Mouse (Mus musculus) granulocyte monocyte progenitor cell, adult 5-6 weeks (primary cell): ENCODE measurements around the gene Cyp2c29. TPM values are rescaled to one million over a fixed set of nuclear protein-coding genes. Genes with fewer than 3 reads are reported as not detected.
"Not testable (repeated sequence)": the region's sequence is repeated elsewhere in the genome, so short reads cannot be mapped to it uniquely, and the experiment has no call there.

ENCODE experiments used
- ATAC-seq: replicated peaks from 2 replicates; pipeline ENCODE4 v1.8.0; 2016; ENCODE audit warnings: mild to moderate bottlenecking, moderate TSS enrichment, inconsistent platforms; ENCODE audit not compliant: poor library complexity, severe bottlenecking
- total RNA-seq, 2 experiments: library from RNA; stranded (forward) in 1 of 2; stranded (reverse) in 1 of 2; fragments of 200-712, 200-1000 nt in 1 of 2; fragments of >200 nt in 1 of 2; fragmentation: Nextera tagmentation in 1 of 2; gene quantifications; 2 replicates each; pipeline ENCODE4 v1.2.3; 2014 to 2017

Gene Cyp2c29
- total RNA-seq (2014; fragmentation: Nextera tagmentation) (not detected in 2 replicates), total RNA-seq (2017) (not detected in 2 replicates)

GRCm38 (mm10) chr19:39269105-39269504 is at the start of gene Cyp2c29:
Gene Cyp2c29, plus strand, starts transcription at chr19:39269405.
- not testable (repeated sequence) for ATAC-seq

GRCm38 (mm10) chr19:39267036-39267435 is 2.2 kb upstream of the Cyp2c29 start:
- ATAC-seq = not testable (repeated sequence)

- ATAC-seq = no peak
These were observed 13.6 kb downstream of the Cyp2c29 start for GRCm38 (mm10) chr19:39282801-39283200.

GRCm38 (mm10) chr19:39285637-39286036 is 16.4 kb downstream of the Cyp2c29 start:
- no peak for ATAC-seq

- ATAC-seq = no peak
These were observed 17.6 kb downstream of the Cyp2c29 start for GRCm38 (mm10) chr19:39286825-39287224.

- ATAC-seq = no peak
These were observed 19.8 kb downstream of the Cyp2c29 start for GRCm38 (mm10) chr19:39288978-39289377.

Other genes starting within 250 kb of the Cyp2c29 start
- gene Cyp2c65, start 208.4 kb upstream of the Cyp2c29 start, total RNA-seq (2014; fragmentation: Nextera tagmentation) = not detected in 2 replicates
- not detected in 2 replicates for gene Cyp2c65, start 208.4 kb upstream of the Cyp2c29 start, total RNA-seq (2017)
- gene Cyp2c66, start 155.5 kb upstream of the Cyp2c29 start, total RNA-seq (2014; fragmentation: Nextera tagmentation) = not detected in 2 replicates
- not detected in 2 replicates for gene Cyp2c66, start 155.5 kb upstream of the Cyp2c29 start, total RNA-seq (2017)
- gene Cyp2c38, start 193.7 kb downstream of the Cyp2c29 start, total RNA-seq (2014; fragmentation: Nextera tagmentation) = not detected in 2 replicates
- not detected in 2 replicates for gene Cyp2c38, start 193.7 kb downstream of the Cyp2c29 start, total RNA-seq (2017)
- gene Cyp2c39, start 241.5 kb downstream of the Cyp2c29 start, total RNA-seq (2014; fragmentation: Nextera tagmentation) = not detected in 2 replicates
- not detected in 2 replicates for gene Cyp2c39, start 241.5 kb downstream of the Cyp2c29 start, total RNA-seq (2017)